Mouse (Mus musculus): ENCODE data around the gene Zkscan2. TPM values are rescaled to one million over a fixed set of nuclear protein-coding genes. Genes with fewer than 3 reads are reported as not detected.

Zkscan2 gene
- polyA plus RNA-seq, 1 experiment from 2014 or later = 1.4 TPM

- H3K4me2 ChIP-seq (ENCODE audit: low read length) = no peak overlapping the region
- no peaks in the 10 kb centered on the region for H3K9me3 ChIP-seq (replicated peaks; ENCODE audit: low read length)
- no peak overlapping the region for H3K4me3 ChIP-seq (replicated peaks; ENCODE audit: low read depth, low read length)
- H3K9ac ChIP-seq (ENCODE audit: low read depth, low read length) = no peak overlapping the region
- no peak for ATAC-seq (replicated peaks; ENCODE audit: low FRiP score, low read depth)
- DNase-seq (ENCODE audit: low spot score) = no peak
- H3K27ac ChIP-seq = no peak overlapping the region
- no peaks in the 10 kb centered on the region for H3K4me1 ChIP-seq (replicated peaks; ENCODE audit: insufficient read depth, low read length)
- H3K36me3 ChIP-seq (ENCODE audit: insufficient read depth, low read length) = no peaks in the 10 kb centered on the region
- H3K27me3 ChIP-seq (ENCODE audit: insufficient read depth, low read length) = no peaks in the 10 kb centered on the region
- WGBS = 91% methylated on average over 4 of the region's 4 CpGs
- TF ChIP-seq CTCF (IDR thresholded peaks at IDR 0.05; ENCODE audit: low read depth) = no peak
These were observed 38.9 kb downstream of the Zkscan2 start for GRCm38 (mm10) chr7:123461316-123461715.

DNA sequence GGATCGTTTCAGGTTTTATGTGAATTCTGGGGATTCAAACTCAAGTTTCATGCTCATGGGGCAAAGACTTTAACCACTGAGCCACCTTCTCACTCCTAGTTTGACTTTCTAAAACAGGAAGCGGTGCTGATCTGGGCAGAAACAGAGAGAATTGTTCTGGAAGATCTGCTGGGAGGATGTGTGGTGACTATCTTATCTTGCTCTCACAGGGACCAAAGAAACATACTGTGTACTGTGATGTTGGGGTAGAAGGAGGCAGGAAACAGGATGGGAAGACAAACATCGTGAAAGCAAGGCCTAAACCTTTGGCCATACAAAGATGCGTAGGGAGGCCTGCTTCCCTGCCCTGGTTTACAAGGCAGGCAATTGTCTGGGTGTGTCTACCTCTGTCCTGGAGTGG is 41.0 kb downstream of the Zkscan2 start:
- H3K4me3 ChIP-seq (replicated peaks; ENCODE audit: low read depth, low read length) = no peak overlapping the region
- no peak for DNase-seq (ENCODE audit: low spot score)

GRCm38 (mm10) chr7:123458309-123458708 is 41.9 kb downstream of the Zkscan2 start:
- Histone ChIP-seq H3K4me1 (replicated peaks; ENCODE audit: insufficient read depth, low read length) (no peaks in the 10 kb centered on the region), H3K9me3 (replicated peaks; ENCODE audit: low read length) (no peaks in the 10 kb centered on the region), H3K4me2 (ENCODE audit: low read length) (no peak overlapping the region), H3K36me3 (ENCODE audit: insufficient read depth, low read length) (no peaks in the 10 kb centered on the region), H3K27ac (no peak overlapping the region), H3K9ac (ENCODE audit: low read depth, low read length) (no peak overlapping the region), H3K4me3 (replicated peaks; ENCODE audit: low read depth, low read length) (no peak overlapping the region), H3K27me3 (ENCODE audit: insufficient read depth, low read length) (no peaks in the 10 kb centered on the region)
- ATAC-seq (replicated peaks; ENCODE audit: low FRiP score, low read depth) = no peak
- TF ChIP-seq CTCF (IDR thresholded peaks at IDR 0.05; ENCODE audit: low read depth) = no peak
- DNase-seq (ENCODE audit: low spot score) = no peak
- 96% methylated on average over 4 of the region's 4 CpGs for WGBS

More for the DNA sequence above, 41.0 kb downstream of the Zkscan2 start:
- no peaks in the 10 kb centered on the region for H3K4me1 ChIP-seq (replicated peaks; ENCODE audit: insufficient read depth, low read length)
- H3K9me3 ChIP-seq (replicated peaks; ENCODE audit: low read length) = no peaks in the 10 kb centered on the region
- ATAC-seq (replicated peaks; ENCODE audit: low FRiP score, low read depth) = no peak
- WGBS = 82% methylated on average over 4 of the region's 4 CpGs
- H3K27ac ChIP-seq = no peak overlapping the region
- H3K9ac ChIP-seq (ENCODE audit: low read depth, low read length) = no peak overlapping the region
- H3K36me3 ChIP-seq (ENCODE audit: insufficient read depth, low read length) = no peaks in the 10 kb centered on the region
- no peak for TF ChIP-seq CTCF (IDR thresholded peaks at IDR 0.05; ENCODE audit: low read depth)
- no peak overlapping the region for H3K4me2 ChIP-seq (ENCODE audit: low read length)
- no peaks in the 10 kb centered on the region for H3K27me3 ChIP-seq (ENCODE audit: insufficient read depth, low read length)

- no peaks in the 10 kb centered on the region for H3K27me3 ChIP-seq (ENCODE audit: insufficient read depth, low read length)
- WGBS = 86% methylated on average over 3 of the region's 3 CpGs
- no peak overlapping the region for H3K9ac ChIP-seq (ENCODE audit: low read depth, low read length)
- DNase-seq (ENCODE audit: low spot score) (no peak), ATAC-seq (replicated peaks; ENCODE audit: low FRiP score, low read depth) (no peak)
- H3K4me2 ChIP-seq (ENCODE audit: low read length) = no peak overlapping the region
- no peaks in the 10 kb centered on the region for H3K9me3 ChIP-seq (replicated peaks; ENCODE audit: low read length)
- no peak for TF ChIP-seq CTCF (IDR thresholded peaks at IDR 0.05; ENCODE audit: low read depth)
- H3K4me1 ChIP-seq (replicated peaks; ENCODE audit: insufficient read depth, low read length) = no peaks in the 10 kb centered on the region
- no peaks in the 10 kb centered on the region for H3K36me3 ChIP-seq (ENCODE audit: insufficient read depth, low read length)
- no peak overlapping the region for H3K27ac ChIP-seq
- H3K4me3 ChIP-seq (replicated peaks; ENCODE audit: low read depth, low read length) = no peak overlapping the region
These were observed 45.2 kb downstream of the Zkscan2 start for GRCm38 (mm10) chr7:123455088-123455487.

DNA sequence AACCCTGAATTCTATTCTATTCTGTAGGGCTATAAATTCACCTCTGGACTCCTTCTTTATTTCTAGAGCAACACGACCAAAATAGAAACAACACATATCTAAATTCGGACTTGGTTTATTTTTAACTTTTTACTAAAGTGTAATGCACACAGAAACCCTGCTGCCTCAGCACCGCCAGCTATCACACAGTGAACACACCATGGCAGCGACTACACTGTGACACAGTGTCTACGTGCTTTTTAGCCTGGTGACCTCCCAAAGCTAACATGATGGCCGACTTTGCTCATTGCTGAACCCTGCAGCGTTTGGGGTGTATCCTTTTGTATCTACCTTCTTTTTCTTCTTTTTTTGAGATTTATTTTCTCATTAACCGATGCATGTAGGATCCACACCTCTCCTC is 47.2 kb downstream of the Zkscan2 start:
- H3K4me3 ChIP-seq (replicated peaks; ENCODE audit: low read depth, low read length) = no peak overlapping the region
- WGBS = 58% methylated on average over 8 of the region's 8 CpGs

DNA sequence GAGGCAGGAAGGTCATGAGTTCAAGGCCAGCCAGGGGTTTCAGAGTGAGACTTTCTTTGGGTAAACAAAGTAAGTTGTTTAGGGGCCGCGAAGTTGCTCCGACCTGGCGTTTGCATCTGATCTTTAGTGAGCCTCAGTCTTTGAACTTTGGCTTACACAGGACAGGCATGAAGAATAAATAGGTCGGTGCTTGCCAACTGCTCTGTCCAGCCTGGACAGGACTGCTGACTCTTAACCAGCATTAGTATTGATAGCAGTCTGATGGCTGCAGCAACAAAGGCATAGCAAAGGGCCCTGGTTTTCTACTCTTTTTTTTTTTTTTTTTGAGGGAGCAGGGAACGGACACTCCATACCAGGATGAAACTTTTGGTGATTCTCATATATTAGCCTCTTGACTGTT is 47.7 kb downstream of the Zkscan2 start:
- Histone ChIP-seq H3K4me1 (replicated peaks; ENCODE audit: insufficient read depth, low read length) (no peaks in the 10 kb centered on the region), H3K9ac (ENCODE audit: low read depth, low read length) (no peak overlapping the region), H3K36me3 (ENCODE audit: insufficient read depth, low read length) (no peaks in the 10 kb centered on the region), H3K9me3 (replicated peaks; ENCODE audit: low read length) (no peaks in the 10 kb centered on the region), H3K27ac (no peak overlapping the region), H3K4me3 (replicated peaks; ENCODE audit: low read depth, low read length) (no peak overlapping the region), H3K27me3 (ENCODE audit: insufficient read depth, low read length) (no peaks in the 10 kb centered on the region), H3K4me2 (ENCODE audit: low read length) (no peak overlapping the region)
- no peak for TF ChIP-seq CTCF (IDR thresholded peaks at IDR 0.05; ENCODE audit: low read depth)
- no peak for ATAC-seq (replicated peaks; ENCODE audit: low FRiP score, low read depth)
- WGBS = 27% methylated on average over 6 of the region's 6 CpGs
- no peak for DNase-seq (ENCODE audit: low spot score)

More for the DNA sequence above, 47.2 kb downstream of the Zkscan2 start:
- Histone ChIP-seq H3K4me1 (replicated peaks; ENCODE audit: insufficient read depth, low read length) (no peaks in the 10 kb centered on the region), H3K4me2 (ENCODE audit: low read length) (no peak overlapping the region), H3K36me3 (ENCODE audit: insufficient read depth, low read length) (no peaks in the 10 kb centered on the region), H3K9ac (ENCODE audit: low read depth, low read length) (no peak overlapping the region), H3K27me3 (ENCODE audit: insufficient read depth, low read length) (no peaks in the 10 kb centered on the region), H3K9me3 (replicated peaks; ENCODE audit: low read length) (no peaks in the 10 kb centered on the region), H3K27ac (no peak overlapping the region)
- DNase-seq (ENCODE audit: low spot score) (peak; percentile 53), ATAC-seq (replicated peaks; ENCODE audit: low FRiP score, low read depth) (no peak)
- TF ChIP-seq CTCF (IDR thresholded peaks at IDR 0.05; ENCODE audit: low read depth) = no peak

- Histone ChIP-seq H3K36me3 (ENCODE audit: insufficient read depth, low read length) (no peaks in the 10 kb centered on the region), H3K4me1 (replicated peaks; ENCODE audit: insufficient read depth, low read length) (no peaks in the 10 kb centered on the region), H3K4me2 (ENCODE audit: low read length) (no peak overlapping the region), H3K9ac (ENCODE audit: low read depth, low read length) (no peak overlapping the region), H3K4me3 (replicated peaks; ENCODE audit: low read depth, low read length) (no peak overlapping the region), H3K9me3 (replicated peaks; ENCODE audit: low read length) (no peaks in the 10 kb centered on the region), H3K27me3 (ENCODE audit: insufficient read depth, low read length) (no peaks in the 10 kb centered on the region), H3K27ac (no peak overlapping the region)
- ATAC-seq (replicated peaks; ENCODE audit: low FRiP score, low read depth) (no peak), DNase-seq (ENCODE audit: low spot score) (no peak)
- 93% methylated on average over 2 of the region's 2 CpGs for WGBS
- no peak for TF ChIP-seq CTCF (IDR thresholded peaks at IDR 0.05; ENCODE audit: low read depth)
These were observed 49.7 kb downstream of the Zkscan2 start for GRCm38 (mm10) chr7:123450515-123450914.
